Mouse (Mus musculus) CH12.LX (cell line): ENCODE measurements around the gene Ncor2.

ENCODE experiments used
- CHD2 ChIP-seq: IDR thresholded peaks from 2 replicates; pipeline ENCODE4 v1.6.1; 2011; ENCODE audit warnings: low read length, improper control_type of control experiment
- CTCF ChIP-seq, 2 experiments: IDR thresholded peaks in 1 of 2; conservative IDR thresholded peaks in 1 of 2; 2 replicates each; pipeline ENCODE4 v1.5.1; 2011 to 2012; ENCODE audit warnings: low read depth in 2 of 2, low read length in 2 of 2, improper control_type of control experiment in 1 of 2, inconsistent platforms in 1 of 2, mild to moderate bottlenecking in 1 of 2, moderate library complexity in 1 of 2
- ELF1 ChIP-seq: IDR thresholded peaks from 2 replicates; pipeline ENCODE4 v1.6.1; 2014; ENCODE audit warnings: low read depth, mild to moderate bottlenecking, inconsistent platforms, low read length, improper control_type of control experiment
- ETS1 ChIP-seq: conservative IDR thresholded peaks from 2 replicates; pipeline ENCODE4 v1.6.1; 2012; ENCODE audit warnings: low read depth, mild to moderate bottlenecking, inconsistent platforms, low read length, improper control_type of control experiment, moderate library complexity
- GABPA ChIP-seq: IDR thresholded peaks from 2 replicates; pipeline ENCODE4 v1.6.1; 2012; ENCODE audit warnings: low read depth, low read length, improper control_type of control experiment, inconsistent platforms; ENCODE audit not compliant: insufficient replicate concordance
- HCFC1 ChIP-seq: IDR thresholded peaks from 2 replicates; pipeline ENCODE4 v1.6.1; 2012; ENCODE audit warnings: low read depth, mild to moderate bottlenecking, inconsistent platforms, low read length, improper control_type of control experiment
- JUND ChIP-seq: conservative IDR thresholded peaks from 2 replicates; pipeline ENCODE4 v1.6.1; 2011; ENCODE audit warnings: low read depth, low read length, improper control_type of control experiment
- MAX ChIP-seq: IDR thresholded peaks from 2 replicates; pipeline ENCODE4 v1.6.1; 2011; ENCODE audit warnings: low read length, improper control_type of control experiment
- MAZ ChIP-seq: IDR thresholded peaks from 2 replicates; pipeline ENCODE4 v1.6.1; 2012; ENCODE audit warnings: low read depth, mild to moderate bottlenecking, inconsistent platforms, low read length, improper control_type of control experiment, moderate library complexity
- RCOR1 ChIP-seq: conservative IDR thresholded peaks from 2 replicates; pipeline ENCODE4 v1.6.1; 2012; ENCODE audit warnings: low read depth, mild to moderate bottlenecking, inconsistent platforms, low read length, improper control_type of control experiment
- ZC3H11A ChIP-seq: IDR thresholded peaks from 2 replicates; pipeline ENCODE4 v1.6.1; 2012; ENCODE audit warnings: low read depth, mild to moderate bottlenecking, inconsistent platforms, low read length, improper control_type of control experiment
- ZMIZ1 ChIP-seq: IDR thresholded peaks from 2 replicates; pipeline ENCODE4 v1.6.1; 2012; ENCODE audit warnings: low read depth, mild to moderate bottlenecking, inconsistent platforms, low read length, improper control_type of control experiment

GRCm38 (mm10) chr5:125139669-125140068 is 39.4 kb downstream of the Ncor2 start:
- no peak for TF ChIP-seq RCOR1
- no peak for TF ChIP-seq CTCF (conservative IDR thresholded peaks at IDR 0.05 in 1 of 2, IDR thresholded peaks at IDR 0.05 in 1 of 2; ENCODE audit: low read depth in 2 of 2, low read length in 2 of 2)
- no peak for TF ChIP-seq ZMIZ1
- TF ChIP-seq ELF1: no peak
- no peak for TF ChIP-seq JUND
- TF ChIP-seq GABPA: no peak
- TF ChIP-seq MAX: no peak
- TF ChIP-seq ETS1: no peak
- no peak for TF ChIP-seq MAZ
- TF ChIP-seq CHD2: no peak
- no peak for TF ChIP-seq HCFC1
- TF ChIP-seq ZC3H11A: no peak
